Mouse (Mus musculus) CD8-positive naive resting alpha-beta T cell, adult 2 months (primary cell): ENCODE data around the gene St6gal1.

Source experiments
- DNase-seq, 2 experiments: peaks; one replicate each; pipeline ENCODE4 v3.0.0; 2022; ENCODE audit warnings: low read depth in 2 of 2, low spot score in 2 of 2

St6gal1 gene

GRCm38 (mm10) chr16:23328201-23328600 lies 103.7 kb downstream of the St6gal1 start:
- DNase-seq, result peak in 1 of 2 experiments; percentile 27

- no peak for DNase-seq
These were observed 107.6 kb downstream of the St6gal1 start for GRCm38 (mm10) chr16:23332136-23332535.

GRCm38 (mm10) chr16:23332686-23333085 lies 108.1 kb downstream of the St6gal1 start:
- DNase-seq, result no peak

- DNase-seq, result no peak
These were observed 109.5 kb downstream of the St6gal1 start for GRCm38 (mm10) chr16:23333875-23334551.

- DNase-seq, result no peak
These were observed 112.8 kb downstream of the St6gal1 start for GRCm38 (mm10) chr16:23337317-23337716.

- DNase-seq, result no peak
These were observed 116.7 kb downstream of the St6gal1 start for GRCm38 (mm10) chr16:23341254-23341653.

- DNase-seq, result peak; percentile 14 to 29
These were observed 126.3 kb downstream of the St6gal1 start for GRCm38 (mm10) chr16:23350802-23351201.

GRCm38 (mm10) chr16:23361031-23361430 lies 136.5 kb downstream of the St6gal1 start:
- DNase-seq, result no peak

GRCm38 (mm10) chr16:23361434-23361970 lies 137.0 kb downstream of the St6gal1 start:
- DNase-seq, result no peak

GRCm38 (mm10) chr16:23364328-23364990 lies 139.9 kb downstream of the St6gal1 start:
- DNase-seq, result no peak

- no peak for DNase-seq
These were observed 144.6 kb downstream of the St6gal1 start for GRCm38 (mm10) chr16:23369124-23369523.

- DNase-seq, result no peak
These were observed 146.2 kb downstream of the St6gal1 start for GRCm38 (mm10) chr16:23370724-23371123.

GRCm38 (mm10) chr16:23372340-23372739 lies 147.8 kb downstream of the St6gal1 start:
- DNase-seq, result no peak

- DNase-seq, result no peak
These were observed 149.5 kb downstream of the St6gal1 start for GRCm38 (mm10) chr16:23374068-23374467.

GRCm38 (mm10) chr16:23374938-23375337 lies 150.4 kb downstream of the St6gal1 start:
- peak; percentile 25 to 42 for DNase-seq

- no peak for DNase-seq
These were observed 151.6 kb downstream of the St6gal1 start for GRCm38 (mm10) chr16:23376189-23376588.

- no peak for DNase-seq
These were observed 155.1 kb downstream of the St6gal1 start for GRCm38 (mm10) chr16:23379536-23380230.

- DNase-seq, result no peak
These were observed 159.8 kb downstream of the St6gal1 start for GRCm38 (mm10) chr16:23384304-23384703.

GRCm38 (mm10) chr16:23397931-23398330 lies 173.4 kb downstream of the St6gal1 start:
- no peak for DNase-seq

- no peak for DNase-seq
These were observed 176.9 kb downstream of the St6gal1 start for GRCm38 (mm10) chr16:23401463-23401862.

GRCm38 (mm10) chr16:23401959-23402358 lies 177.4 kb downstream of the St6gal1 start:
- no peak for DNase-seq
